Mouse (Mus musculus): ENCODE measurements around the gene Actr8. TPM values are rescaled to one million over a fixed set of nuclear protein-coding genes. Genes with fewer than 3 reads are reported as not detected.

Actr8 gene
- total RNA-seq, 2 experiments from 2014 or later = 36.5 to 38.3 TPM

GRCm38 (mm10) chr14:30024387-30024786 lies 46.2 kb downstream of the Actr8 start:
- DNase-seq (ENCODE audit: low spot score) = no peak
- intact Hi-C loops (cut with DNase I) = no loop called here

GRCm38 (mm10) chr14:30027378-30027777 lies 49.2 kb downstream of the Actr8 start:
- intact Hi-C loops (cut with DNase I) = no loop called here
- no peak for DNase-seq (ENCODE audit: low spot score)

GRCm38 (mm10) chr14:30033405-30033804 lies 55.3 kb downstream of the Actr8 start:
- no peak for DNase-seq (ENCODE audit: low spot score)
- intact Hi-C loops (cut with DNase I) = no loop called here

- DNase-seq (ENCODE audit: low spot score) = no peak
- intact Hi-C loops (cut with DNase I) = no loop called here
These were observed 60.3 kb downstream of the Actr8 start for GRCm38 (mm10) chr14:30038431-30038830.

GRCm38 (mm10) chr14:30039413-30039812 lies 61.3 kb downstream of the Actr8 start:
- intact Hi-C loops (cut with DNase I) = no loop called here
- DNase-seq (ENCODE audit: low spot score) = no peak

- no peak for DNase-seq (ENCODE audit: low spot score)
- intact Hi-C loops (cut with DNase I) = no loop called here
These were observed 63.7 kb downstream of the Actr8 start for GRCm38 (mm10) chr14:30041836-30042235.

- DNase-seq (ENCODE audit: low spot score) = no peak
- intact Hi-C loops (cut with DNase I) = no loop called here
These were observed 65.3 kb downstream of the Actr8 start for GRCm38 (mm10) chr14:30043356-30043940.

- intact Hi-C loops (cut with DNase I) = no loop called here
- peak; percentile 48 for DNase-seq (ENCODE audit: low spot score)
These were observed 67.1 kb downstream of the Actr8 start for GRCm38 (mm10) chr14:30045239-30045638.

GRCm38 (mm10) chr14:30045704-30046220 lies 67.6 kb downstream of the Actr8 start:
- intact Hi-C loops (cut with DNase I) = no loop called here
- no peak for DNase-seq (ENCODE audit: low spot score)

GRCm38 (mm10) chr14:30046976-30047375 lies 68.8 kb downstream of the Actr8 start:
- intact Hi-C loops (cut with DNase I) = no loop called here
- DNase-seq (ENCODE audit: low spot score) = no peak

GRCm38 (mm10) chr14:30048049-30048448 lies 69.9 kb downstream of the Actr8 start:
- intact Hi-C loops (cut with DNase I) = no loop called here
- no peak for DNase-seq (ENCODE audit: low spot score)

- intact Hi-C loops (cut with DNase I) = no loop called here
- no peak for DNase-seq (ENCODE audit: low spot score)
These were observed 72.1 kb downstream of the Actr8 start for GRCm38 (mm10) chr14:30050280-30050679.

GRCm38 (mm10) chr14:30054922-30055321 lies 76.8 kb downstream of the Actr8 start:
- no peak for DNase-seq (ENCODE audit: low spot score)
- intact Hi-C loops (cut with DNase I) = no loop called here

Small RNAs within 50 kb of the gene (microRNA-seq; reads per million reads assigned to microRNA genes)
- gene Mir6947 = not detected

Other genes with a start within 250 kb of the Actr8 start
- 10 to 100 TPM; 81.3 to 90.2 TPM for gene Selenok, start 10.0 kb upstream of the Actr8 start, total RNA-seq (2021)
- under 1 TPM; 0.17 to 0.21 TPM for gene Il17rb, start 30.6 kb downstream of the Actr8 start, total RNA-seq (2021)
- gene Chdh, start 30.7 kb downstream of the Actr8 start, total RNA-seq (2021) = under 1 TPM; 0.26 to 0.42 TPM

Measured in heart, postnatal 25 days (tissue).